Mouse (Mus musculus): Measurements from ENCODE around the gene Zc3h18. TPM values are rescaled to one million over a fixed set of nuclear protein-coding genes. Genes with fewer than 3 reads are reported as not detected.
A peak's percentile ranks its signal among the peaks of the same experiment; 100 is the strongest.

Gene Zc3h18
- total and polyA plus RNA-seq, 2 experiments from 2014 or later, result 25.3 to 25.6 TPM

- H3K9me3 ChIP-seq (ENCODE audit: low read length), result no peaks in the 10 kb centered on the region
- no peak overlapping the region for H3K9ac ChIP-seq (replicated peaks; ENCODE audit: low read length)
- WGBS, result 68% methylated on average over 11 of the region's 11 CpGs
- ATAC-seq (peak; percentile 36; the same call in 1 of the 2 replicates), DNase-seq (ENCODE audit: low spot score) (peak; percentile 18)
- TF ChIP-seq CTCF (IDR thresholded peaks at IDR 0.05; ENCODE audit: low read depth), result peak; percentile 43
- no peak overlapping the region; the same call in 1 of the 2 replicates for H3K27ac ChIP-seq
- no peak overlapping the region for H3K4me3 ChIP-seq (ENCODE audit: low read length)
- no peaks in the 10 kb centered on the region for H3K27me3 ChIP-seq (ENCODE audit: insufficient read depth, low read length)
- no peak overlapping the region for H3K4me2 ChIP-seq (ENCODE audit: low read depth, low read length)
- H3K36me3 ChIP-seq (ENCODE audit: insufficient read depth, low read length), result peaks cover 27% of the 10 kb centered on the region; the same call in 1 of the 2 replicates
- peaks cover 10% of the 10 kb centered on the region; the same call in 1 of the 2 replicates for H3K4me1 ChIP-seq (ENCODE audit: insufficient read depth, low read length)
Observed at GRCm38 (mm10) chr8:122433269-122433905, 57.0 kb downstream of the Zc3h18 start.

GRCm38 (mm10) chr8:122435375-122435774 lies 59.0 kb downstream of the Zc3h18 start:
- TF ChIP-seq CTCF (IDR thresholded peaks at IDR 0.05; ENCODE audit: low read depth), result peak; percentile 52; the same call in 1 of the 2 replicates
- Histone ChIP-seq H3K9ac (replicated peaks; ENCODE audit: low read length) (no peak overlapping the region), H3K9me3 (ENCODE audit: low read length) (no peaks in the 10 kb centered on the region), H3K27me3 (ENCODE audit: insufficient read depth, low read length) (no peaks in the 10 kb centered on the region), H3K4me2 (ENCODE audit: low read depth, low read length) (no peak overlapping the region), H3K36me3 (ENCODE audit: insufficient read depth, low read length) (peaks cover 35% of the 10 kb centered on the region; the same call in 1 of the 2 replicates), H3K4me1 (ENCODE audit: insufficient read depth, low read length) (peaks cover 10% of the 10 kb centered on the region; the same call in 1 of the 2 replicates), H3K4me3 (ENCODE audit: low read length) (no peak overlapping the region), H3K27ac (no peak overlapping the region)
- no peak for DNase-seq (ENCODE audit: low spot score)
- no peak for ATAC-seq
- 89% methylated on average over 6 of the region's 6 CpGs for WGBS

GRCm38 (mm10) chr8:122436146-122436545 lies 59.7 kb downstream of the Zc3h18 start:
- no peak overlapping the region for H3K27ac ChIP-seq
- H3K36me3 ChIP-seq (ENCODE audit: insufficient read depth, low read length), result peaks cover 35% of the 10 kb centered on the region; the same call in 1 of the 2 replicates
- ATAC-seq (no peak), DNase-seq (ENCODE audit: low spot score) (no peak)
- WGBS, result 96% methylated on average over 9 of the region's 9 CpGs
- no peak overlapping the region for H3K4me2 ChIP-seq (ENCODE audit: low read depth, low read length)
- no peaks in the 10 kb centered on the region for H3K27me3 ChIP-seq (ENCODE audit: insufficient read depth, low read length)
- H3K4me3 ChIP-seq (ENCODE audit: low read length), result no peak overlapping the region
- H3K9ac ChIP-seq (replicated peaks; ENCODE audit: low read length), result no peak overlapping the region
- H3K4me1 ChIP-seq (ENCODE audit: insufficient read depth, low read length), result peaks cover 10% of the 10 kb centered on the region; the same call in 1 of the 2 replicates
- TF ChIP-seq CTCF (IDR thresholded peaks at IDR 0.05; ENCODE audit: low read depth), result no peak
- H3K9me3 ChIP-seq (ENCODE audit: low read length), result no peaks in the 10 kb centered on the region

- Histone ChIP-seq H3K4me3 (ENCODE audit: low read length) (no peak overlapping the region), H3K9ac (replicated peaks; ENCODE audit: low read length) (no peak overlapping the region), H3K27ac (no peak overlapping the region), H3K4me1 (ENCODE audit: insufficient read depth, low read length) (peaks cover 10% of the 10 kb centered on the region; the same call in 1 of the 2 replicates), H3K9me3 (ENCODE audit: low read length) (no peaks in the 10 kb centered on the region), H3K36me3 (ENCODE audit: insufficient read depth, low read length) (peaks cover 35% of the 10 kb centered on the region; the same call in 1 of the 2 replicates), H3K4me2 (ENCODE audit: low read depth, low read length) (no peak overlapping the region), H3K27me3 (ENCODE audit: insufficient read depth, low read length) (no peaks in the 10 kb centered on the region)
- no peak for ATAC-seq
- WGBS, result 89% methylated on average over 20 of the region's 20 CpGs
- DNase-seq (ENCODE audit: low spot score), result no peak
- no peak for TF ChIP-seq CTCF (IDR thresholded peaks at IDR 0.05; ENCODE audit: low read depth)
Observed at GRCm38 (mm10) chr8:122436586-122437125, 60.2 kb downstream of the Zc3h18 start.

GRCm38 (mm10) chr8:122437708-122438331 lies 61.4 kb downstream of the Zc3h18 start:
- Histone ChIP-seq H3K4me1 (ENCODE audit: insufficient read depth, low read length) (no peaks in the 10 kb centered on the region), H3K27ac (no peak overlapping the region), H3K4me2 (ENCODE audit: low read depth, low read length) (no peak overlapping the region), H3K9me3 (ENCODE audit: low read length) (no peaks in the 10 kb centered on the region), H3K4me3 (ENCODE audit: low read length) (no peak overlapping the region), H3K9ac (replicated peaks; ENCODE audit: low read length) (no peak overlapping the region), H3K27me3 (ENCODE audit: insufficient read depth, low read length) (no peaks in the 10 kb centered on the region), H3K36me3 (ENCODE audit: insufficient read depth, low read length) (peaks cover 35% of the 10 kb centered on the region; the same call in 1 of the 2 replicates)
- WGBS, result 88% methylated on average over 13 of the region's 13 CpGs
- no peak for TF ChIP-seq CTCF (IDR thresholded peaks at IDR 0.05; ENCODE audit: low read depth)
- ATAC-seq, result no peak
- no peak for DNase-seq (ENCODE audit: low spot score)

GRCm38 (mm10) chr8:122439336-122439735 lies 62.9 kb downstream of the Zc3h18 start:
- H3K4me3 ChIP-seq (ENCODE audit: low read length), result no peak overlapping the region
- H3K9me3 ChIP-seq (ENCODE audit: low read length), result no peaks in the 10 kb centered on the region
- TF ChIP-seq CTCF (IDR thresholded peaks at IDR 0.05; ENCODE audit: low read depth), result no peak
- no peak overlapping the region for H3K27ac ChIP-seq
- no peaks in the 10 kb centered on the region for H3K4me1 ChIP-seq (ENCODE audit: insufficient read depth, low read length)
- H3K4me2 ChIP-seq (ENCODE audit: low read depth, low read length), result no peak overlapping the region
- H3K36me3 ChIP-seq (ENCODE audit: insufficient read depth, low read length), result peaks cover 27% of the 10 kb centered on the region; the same call in 1 of the 2 replicates
- no peaks in the 10 kb centered on the region for H3K27me3 ChIP-seq (ENCODE audit: insufficient read depth, low read length)
- ATAC-seq (no peak), DNase-seq (ENCODE audit: low spot score) (peak; percentile 22)
- WGBS, result 75% methylated on average over 16 of the region's 16 CpGs
- no peak overlapping the region for H3K9ac ChIP-seq (replicated peaks; ENCODE audit: low read length)
